ENCODE assay signal across 8 mouse cellular contexts in genomic region chr10:60002203-60002602, GRCm38 (mm10). TPM values are rescaled to one million over a fixed set of nuclear protein-coding genes. Genes with fewer than 3 reads are reported as not detected.
A peak's percentile ranks its signal among the peaks of the same experiment; 100 is the strongest.
DNase-seq lines count a peak whose midpoint lies in the region; ATAC-seq and TF ChIP-seq lines count a peak whose summit lies in the region.

No protein-coding gene starts in this region.

- H3K4me3 ChIP-seq in lung, adult 2 months (replicated peaks; ENCODE audit: extremely low read depth, low read depth, low read length) = peak overlapping the region; percentile 91
- H3K4me3 ChIP-seq in brown adipose tissue, adult 24 weeks (ENCODE audit: insufficient read depth, low read depth, low read length) = peak overlapping the region; percentile 77
- peak overlapping the region; percentile 63 to 95 for H3K4me3 ChIP-seq in heart, embryonic 14.5 days (ENCODE audit: control insufficient read depth in 1 of 2, insufficient read depth in 1 of 2, low read depth in 1 of 2, low read length in 2 of 2)
- H3K4me3 ChIP-seq in liver, embryonic 15.5 days (replicated peaks) = peak overlapping the region; percentile 78

- peak overlapping the region; percentile 55 for H3K27ac ChIP-seq in brown adipose tissue, adult 24 weeks (replicated peaks; ENCODE audit: low read depth, low read length)
- peak overlapping the region; percentile 95 to 100 for H3K27ac ChIP-seq in heart, embryonic 14.5 days (replicated peaks in 1 of 2; ENCODE audit: control insufficient read depth in 1 of 2, insufficient read depth in 1 of 2, low read depth in 2 of 2, low read length in 2 of 2)
- H3K27ac ChIP-seq in liver, embryonic 15.5 days (replicated peaks) = peak overlapping the region; percentile 100

- under 1% methylated on average over 12 of the region's 12 CpGs for WGBS in lung, adult 2 months
- WGBS in heart, embryonic 14.5 days = 4% methylated on average over 12 of the region's 12 CpGs
- 1% methylated on average over 12 of the region's 12 CpGs for WGBS in liver, embryonic 15.5 days (ENCODE audit: insufficient replicate concordance)

- peak overlapping the region; percentile 83 for H3K4me2 ChIP-seq in heart, embryonic 14.5 days (ENCODE audit: low read length)
- peak overlapping the region; percentile 87 for H3K4me2 ChIP-seq in liver, embryonic 15.5 days

- H3K27me3 ChIP-seq in heart, embryonic 14.5 days (ENCODE audit: control insufficient read depth, insufficient read depth, low read length) = no peaks in the 10 kb centered on the region
- no peaks in the 10 kb centered on the region for H3K27me3 ChIP-seq in liver, embryonic 15.5 days

- peak overlapping the region; percentile 80 for H3K9ac ChIP-seq in heart, embryonic 14.5 days (ENCODE audit: low read length)
- peak overlapping the region; percentile 77 for H3K9ac ChIP-seq in liver, embryonic 15.5 days

- no peak for DNase-seq in lung, adult 2 months
- no peak for DNase-seq in lung, postnatal 25 days (ENCODE audit: low spot score)
- no peak for DNase-seq in retina, postnatal 1 day
- DNase-seq in right cerebral cortex, adult 18-20 months = no peak
- no peak for DNase-seq in gastrocnemius, postnatal 10 days

- H3K36me3 ChIP-seq in heart, embryonic 14.5 days (ENCODE audit: control insufficient read depth, insufficient read depth, low read length) = peaks cover 20% of the 10 kb centered on the region
- H3K36me3 ChIP-seq in liver, embryonic 15.5 days (replicated peaks) = peaks cover 13% of the 10 kb centered on the region; the same call in 1 of the 2 replicates

- peaks cover 5% of the 10 kb centered on the region for H3K4me1 ChIP-seq in lung, adult 2 months (ENCODE audit: control insufficient read depth, insufficient read depth, low read length)
- H3K4me1 ChIP-seq in brown adipose tissue, adult 24 weeks (ENCODE audit: control insufficient read depth, insufficient read depth, insufficient read length, low read length) = peaks cover 4% of the 10 kb centered on the region; the same call in 1 of the 2 replicates
- peaks cover 0 to 12% of the 10 kb centered on the region in 2 experiments; a peak in 3 of 4 replicates for H3K4me1 ChIP-seq in heart, embryonic 14.5 days (ENCODE audit: control insufficient read depth in 2 of 2, insufficient read depth in 2 of 2, low read length in 2 of 2)
- H3K4me1 ChIP-seq in liver, embryonic 15.5 days (replicated peaks) = peaks cover 53% of the 10 kb centered on the region

- ATAC-seq in heart, embryonic 14.5 days (ENCODE audit: insufficient number of reproducible peaks, insufficient read depth, low FRiP score, low read depth) = no peak
- peak; percentile 13; the same call in 1 of the 2 replicates for ATAC-seq in liver, embryonic 15.5 days (ENCODE audit: insufficient read depth)

- no peak for TF ChIP-seq CTCF in lung, adult 2 months (IDR thresholded peaks at IDR 0.05; ENCODE audit: insufficient read depth, low read length)

- TF ChIP-seq POLR2A in lung, adult 2 months (IDR thresholded peaks at IDR 0.05; ENCODE audit: borderline replicate concordance, extremely low read depth, low read depth, low read length) = no peak

- H3K9me3 ChIP-seq in heart, embryonic 14.5 days (ENCODE audit: control insufficient read depth, low read length) = no peaks in the 10 kb centered on the region
- no peaks in the 10 kb centered on the region for H3K9me3 ChIP-seq in liver, embryonic 15.5 days (replicated peaks)

RNA-seq across cellular contexts. Expression of gene Ascc1, which starts 0.4 kb away (rescaled TPM):
- 21.1 and 29.5 TPM in 2 replicates for polyA plus RNA-seq in lung, adult 2 months (2012; rRNA removed)
- 19.2 and 20.6 TPM in 2 replicates for polyA plus RNA-seq in brown adipose tissue, adult 24 weeks (2012; ENCODE audit: insufficient read depth, insufficient read length, missing spikeins)
- polyA plus RNA-seq in heart, embryonic 14.5 days (2014; fragmentation: Nextera tagmentation; extraction: Ambion mirVana) = 42.7 and 43.3 TPM in 2 replicates
- 15.7 and 16.5 TPM in 2 replicates for polyA plus RNA-seq in liver, embryonic 15.5 days (2015; fragmentation: Nextera tagmentation; extraction: Ambion mirVana)
- total RNA-seq in gastrocnemius, postnatal 10 days (2021) = 10 to 100 TPM; 12.4 to 13.5 TPM

RNA-seq across cellular contexts. Expression of gene Anapc16, which starts 0.7 kb away (rescaled TPM):
- polyA plus RNA-seq in lung, adult 2 months (2012; rRNA removed) = 61.1 and 64.5 TPM in 2 replicates
- polyA plus RNA-seq in brown adipose tissue, adult 24 weeks (2012; ENCODE audit: insufficient read depth, insufficient read length, missing spikeins) = 59.1 and 60.8 TPM in 2 replicates
- polyA plus RNA-seq in heart, embryonic 14.5 days (2014; fragmentation: Nextera tagmentation; extraction: Ambion mirVana) = 99.7 and 103 TPM in 2 replicates
- polyA plus RNA-seq in liver, embryonic 15.5 days (2015; fragmentation: Nextera tagmentation; extraction: Ambion mirVana) = 37.5 and 39.0 TPM in 2 replicates
- 10 to 100 TPM; 39.7 to 40.1 TPM for total RNA-seq in gastrocnemius, postnatal 10 days (2021)

RNA-seq across cellular contexts. Expression of gene Ddit4, which starts 50.6 kb away (rescaled TPM):
- polyA plus RNA-seq in lung, adult 2 months (2012; rRNA removed) = 32.6 and 53.4 TPM in 2 replicates
- 6.1 and 17.7 TPM in 2 replicates for polyA plus RNA-seq in brown adipose tissue, adult 24 weeks (2012; ENCODE audit: insufficient read depth, insufficient read length, missing spikeins)
- 0.70 and 2.4 TPM in 2 replicates for polyA plus RNA-seq in heart, embryonic 14.5 days (2014; fragmentation: Nextera tagmentation; extraction: Ambion mirVana)
- polyA plus RNA-seq in liver, embryonic 15.5 days (2015; fragmentation: Nextera tagmentation; extraction: Ambion mirVana) = 5.6 and 6.6 TPM in 2 replicates
- total RNA-seq in gastrocnemius, postnatal 10 days (2021) = 10 to 100 TPM; 14.2 to 39.1 TPM
